Mouse (Mus musculus) forebrain, embryonic 11.5 days (tissue): ENCODE results near the gene Gm3646. TPM values are rescaled to one million over a fixed set of nuclear protein-coding genes. Genes with fewer than 3 reads are reported as not detected.

Experiments used
- ATAC-seq: fragments of 200-750 bp; cut with Nextera tagmentation; replicated peaks from 2 replicates; pipeline ENCODE4 v1.8.0; 2017; ENCODE audit warnings: moderate TSS enrichment; ENCODE audit not compliant: low FRiP score
- DNase-seq: peaks from one replicate; pipeline ENCODE4 v3.0.0-alpha.2; 2017; ENCODE audit warnings: low spot score
- H3K27ac ChIP-seq: fragments of 300-500 bp; sonication (generic); 2 replicates; pipeline ENCODE4 v1.5.1; 2014; ENCODE audit warnings: low read depth, low read length
- H3K27me3 ChIP-seq: fragments of 300-500 bp; sonication (generic); 2 replicates; pipeline ENCODE4 v1.6.1; 2014; ENCODE audit warnings: mild to moderate bottlenecking, low read length, mixed read lengths; ENCODE audit not compliant: control insufficient read depth, insufficient read depth
- H3K36me3 ChIP-seq: fragments of 300-500 bp; sonication (generic); 2 replicates; pipeline ENCODE4 v1.6.1; 2014; ENCODE audit warnings: mild to moderate bottlenecking, low read length, moderate library complexity, mixed read lengths; ENCODE audit not compliant: control insufficient read depth, insufficient read depth
- H3K4me1 ChIP-seq: fragments of 300-500 bp; sonication (generic); replicated peaks from 2 replicates; pipeline ENCODE4 v1.6.1; 2014; ENCODE audit warnings: low read length, mixed read lengths; ENCODE audit not compliant: control insufficient read depth, insufficient read depth
- H3K4me2 ChIP-seq: fragments of 300-500 bp; sonication (generic); 2 replicates; pipeline ENCODE4 v1.6.1; 2014; ENCODE audit warnings: low read depth, mild to moderate bottlenecking, low read length, moderate library complexity, mixed read lengths; ENCODE audit not compliant: severe bottlenecking
- H3K4me3 ChIP-seq: fragments of 300-500 bp; sonication (generic); 2 replicates; pipeline ENCODE4 v1.5.1; 2014; ENCODE audit warnings: low read depth, low read length
- H3K9ac ChIP-seq: fragments of 300-500 bp; sonication (generic); 2 replicates; pipeline ENCODE4 v1.6.1; 2014; ENCODE audit warnings: low read length
- H3K9me3 ChIP-seq: fragments of 300-500 bp; sonication (generic); 2 replicates; pipeline ENCODE4 v1.6.1; 2016; ENCODE audit warnings: low read length, mixed read lengths; ENCODE audit not compliant: control insufficient read depth
- WGBS: fragments of 180-500 bp; shearing (Covaris S2); extraction: QIAGEN DNeasy Blood & Tissue Kit; methylation state at CpG from one replicate; pipeline ENCODE4 v1.1.7; 2014; 5-methylcytosine and 5-hydroxymethylcytosine counted together
- polyA plus RNA-seq: library from polyadenylated mRNA; unstranded; fragments of >200 nt; fragmentation: Nextera tagmentation; extraction: Ambion mirVana; gene quantifications from 2 replicates; pipeline ENCODE4 v1.2.1, GENCODE M21; 2014

Gm3646 gene
- not detected in 2 replicates for polyA plus RNA-seq

DNA sequence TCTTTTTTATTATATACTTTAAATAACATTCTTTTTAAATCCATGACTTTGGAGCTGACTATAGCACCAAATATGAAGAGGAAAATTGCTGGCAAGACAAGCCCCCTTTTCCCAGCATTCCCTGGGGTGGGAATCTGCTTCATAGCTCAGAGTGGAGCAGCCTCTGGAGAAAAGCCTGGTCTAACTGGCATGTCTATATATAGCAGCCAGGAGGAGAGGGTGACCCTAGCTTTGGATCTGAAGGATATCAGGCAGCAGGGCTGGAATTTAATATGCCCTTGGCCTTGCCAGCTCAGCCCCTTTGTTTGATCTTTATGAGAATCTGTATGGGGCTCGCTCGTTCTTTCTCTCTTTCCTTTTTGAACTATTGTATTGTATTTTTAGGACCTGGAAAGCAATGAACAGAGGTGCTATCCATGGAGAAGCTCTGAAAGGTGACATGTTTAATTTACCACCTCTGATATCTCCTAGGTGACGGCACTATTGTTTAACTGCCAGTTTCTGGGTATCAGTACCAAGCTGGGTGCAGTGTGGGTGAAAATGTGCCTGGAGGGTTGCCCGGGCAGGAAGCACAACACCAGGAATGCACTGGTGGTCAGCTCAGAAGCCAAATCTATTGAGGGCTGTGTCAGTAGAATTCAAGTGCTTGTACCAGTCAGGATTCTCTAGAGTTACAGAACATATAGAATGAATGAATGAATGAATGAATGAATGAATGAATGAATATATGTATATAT is at the start of gene Gm3646:
TSS of gene Gm3646 (minus strand) at position 90 of the 737 bp plus-strand sequence.
- no peak within 1 kb of the TSS for H3K4me2 ChIP-seq
- WGBS: 88% methylated on average over 4 of the region's 4 CpGs
- ATAC-seq: no peak

DNA sequence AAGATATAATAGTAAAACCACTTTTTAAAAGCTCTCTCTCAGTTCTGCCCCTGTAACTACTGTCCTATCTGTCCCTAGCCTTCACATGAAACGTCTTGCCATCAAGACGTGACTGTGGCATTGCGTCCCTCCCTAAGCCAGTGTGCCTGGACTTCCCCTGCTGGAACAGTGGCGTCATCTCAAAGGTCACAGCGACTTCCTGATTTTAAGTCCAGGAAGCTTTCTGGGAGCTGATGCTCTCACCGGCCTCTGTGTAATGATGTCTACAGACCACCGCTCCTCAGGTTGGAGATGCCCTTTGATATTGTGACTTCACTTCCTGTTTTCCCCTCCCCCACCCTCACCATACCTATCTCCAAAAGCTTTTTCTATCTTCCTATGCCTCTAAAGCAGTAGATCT is 41.9 kb upstream of the Gm3646 start:
- Histone ChIP-seq H3K9me3 (no peaks in the 10 kb centered on the region), H3K4me1 (no peaks in the 10 kb centered on the region), H3K36me3 (no peaks in the 10 kb centered on the region), H3K4me2 (no peak overlapping the region), H3K4me3 (no peak overlapping the region), H3K9ac (no peak overlapping the region), H3K27me3 (no peaks in the 10 kb centered on the region), H3K27ac (no peak overlapping the region)
- ATAC-seq: no peak
- WGBS: 92% methylated on average over 7 of the region's 7 CpGs
- no peak for DNase-seq

More for the DNA sequence above, at the start of gene Gm3646:
- Histone ChIP-seq H3K4me1 (no peaks in the 10 kb centered on the region), H3K9me3 (no peaks in the 10 kb centered on the region), H3K27me3 (no peaks in the 10 kb centered on the region), H3K9ac (no peak within 1 kb of the TSS), H3K36me3 (no peaks in the 10 kb centered on the region), H3K4me3 (no peak within 1 kb of the TSS), H3K27ac (no peak within 1 kb of the TSS)
- DNase-seq: no peak

DNA sequence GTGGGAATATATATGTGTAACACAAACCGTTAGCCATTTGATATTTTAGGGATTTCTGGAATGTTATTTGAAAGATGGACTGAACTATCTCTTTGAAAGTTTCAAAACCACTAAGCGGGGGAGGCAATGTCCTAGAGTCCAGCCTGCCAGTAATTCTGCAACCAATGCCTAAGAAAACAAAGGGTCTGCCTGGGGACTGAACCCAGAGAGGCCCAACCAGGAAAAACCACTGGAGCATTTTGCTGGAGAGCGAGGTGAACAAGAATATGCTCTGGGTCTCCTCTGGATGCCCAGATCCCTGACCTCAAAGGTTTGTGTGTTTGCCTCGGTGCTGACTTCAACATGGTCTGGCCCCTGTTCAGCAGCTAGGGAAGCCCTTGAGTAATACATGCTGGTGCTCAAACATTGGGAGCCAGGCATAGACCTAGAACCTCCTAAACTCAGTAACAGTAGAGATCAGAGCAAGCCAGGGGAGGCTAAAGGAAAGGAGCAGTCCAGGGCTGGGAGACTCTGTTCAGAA is 41.0 kb upstream of the Gm3646 start:
- Histone ChIP-seq H3K4me1 (no peaks in the 10 kb centered on the region), H3K27me3 (no peaks in the 10 kb centered on the region), H3K36me3 (no peaks in the 10 kb centered on the region), H3K4me3 (no peak overlapping the region), H3K27ac (no peak overlapping the region), H3K9me3 (no peaks in the 10 kb centered on the region), H3K9ac (no peak overlapping the region), H3K4me2 (no peak overlapping the region)
- DNase-seq (no peak), ATAC-seq (no peak)
- 75% methylated on average over 4 of the region's 4 CpGs for WGBS

DNA sequence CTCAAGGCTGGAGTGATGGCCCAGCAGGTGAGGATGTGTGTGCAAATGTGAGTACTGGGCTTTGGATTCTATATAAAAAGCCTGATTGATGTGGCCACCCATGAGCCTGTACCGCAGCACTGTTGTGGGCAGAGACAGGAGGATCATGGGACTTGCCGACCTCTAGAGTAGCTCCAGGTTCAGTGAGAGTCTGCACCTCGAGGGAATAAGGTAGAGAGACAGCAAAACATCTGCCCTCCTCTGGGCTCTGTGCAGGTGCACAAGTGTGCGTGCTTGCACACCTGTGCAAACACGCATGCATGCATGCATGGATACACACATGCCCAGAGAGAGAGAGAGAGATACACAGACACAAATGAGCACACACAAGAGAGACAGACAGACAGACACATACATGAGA is 38.2 kb upstream of the Gm3646 start:
- Histone ChIP-seq H3K9ac (no peak overlapping the region), H3K4me2 (no peak overlapping the region), H3K36me3 (no peaks in the 10 kb centered on the region), H3K4me3 (no peak overlapping the region), H3K27ac (no peak overlapping the region), H3K9me3 (no peaks in the 10 kb centered on the region), H3K27me3 (no peaks in the 10 kb centered on the region), H3K4me1 (0 out of 2 replicates have a peak, but pooled peaks cover 2% of the 10 kb centered on the region)
- 79% methylated on average over 5 of the region's 5 CpGs for WGBS
- DNase-seq (no peak), ATAC-seq (no peak)

DNA sequence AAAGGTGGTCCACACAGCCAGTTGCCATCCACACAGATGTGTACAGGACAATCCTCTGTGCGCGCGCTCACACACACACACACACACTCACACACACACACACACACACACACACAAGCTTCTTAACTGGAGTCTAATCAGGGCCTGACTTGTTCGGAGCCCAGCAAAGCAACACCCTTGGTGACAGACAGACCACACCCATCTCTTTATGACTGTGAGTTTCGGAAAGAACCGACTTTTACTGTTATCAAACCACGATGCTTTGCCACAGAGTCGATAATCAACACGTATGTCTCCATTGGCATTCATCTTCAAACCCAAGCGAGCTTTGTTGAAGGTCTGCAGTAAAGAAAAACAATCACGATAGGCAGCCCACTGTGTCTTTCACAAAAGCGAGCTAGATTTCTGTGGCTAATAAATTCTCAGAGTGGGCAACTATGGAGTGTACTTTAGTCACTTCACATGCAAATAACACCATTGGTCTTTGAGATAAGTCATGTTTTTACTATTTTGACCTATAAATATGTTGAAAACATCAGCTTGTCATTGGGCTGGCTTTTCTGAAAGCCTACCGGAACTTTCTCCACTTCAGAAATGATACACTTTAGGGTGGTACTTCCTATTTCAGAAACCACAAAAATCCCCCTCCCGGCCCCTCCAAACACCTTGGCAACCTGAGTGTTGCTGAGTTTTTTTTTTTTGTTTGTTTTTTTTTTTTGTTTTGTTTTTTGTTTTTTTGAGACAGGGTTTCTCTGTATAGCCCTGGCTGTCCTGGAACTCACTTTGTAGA is 37.3 kb upstream of the Gm3646 start:
- Histone ChIP-seq H3K4me1 (0 out of 2 replicates have a peak, but pooled peaks cover 2% of the 10 kb centered on the region), H3K9me3 (no peaks in the 10 kb centered on the region), H3K4me2 (no peak overlapping the region), H3K27ac (no peak overlapping the region), H3K4me3 (no peak overlapping the region), H3K9ac (no peak overlapping the region), H3K36me3 (no peaks in the 10 kb centered on the region), H3K27me3 (no peaks in the 10 kb centered on the region)
- DNase-seq: no peak
- no peak for ATAC-seq
- WGBS: 89% methylated on average over 14 of the region's 14 CpGs

DNA sequence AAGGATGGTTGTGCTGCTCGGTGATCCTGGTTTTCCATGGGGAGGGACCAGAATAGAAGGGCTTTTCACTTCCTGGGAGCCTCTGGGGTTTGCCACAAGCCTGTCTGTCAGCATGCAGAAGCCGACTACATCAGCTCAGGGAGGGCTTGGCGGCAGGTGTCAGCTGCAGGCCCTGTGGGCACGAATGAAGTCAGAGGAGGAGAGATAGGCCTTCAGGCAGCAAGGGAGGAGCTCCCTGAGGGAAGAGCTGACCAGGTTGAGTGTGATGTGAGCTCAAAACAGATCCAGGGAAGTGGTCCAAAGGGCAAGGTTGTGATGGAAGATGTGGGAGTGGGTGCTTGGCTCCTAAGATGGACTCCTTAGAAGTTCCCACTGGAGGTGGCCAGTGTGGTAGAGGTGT is 35.7 kb upstream of the Gm3646 start:
- 73% methylated on average over 4 of the region's 4 CpGs for WGBS
- H3K9me3 ChIP-seq: no peaks in the 10 kb centered on the region

DNA sequence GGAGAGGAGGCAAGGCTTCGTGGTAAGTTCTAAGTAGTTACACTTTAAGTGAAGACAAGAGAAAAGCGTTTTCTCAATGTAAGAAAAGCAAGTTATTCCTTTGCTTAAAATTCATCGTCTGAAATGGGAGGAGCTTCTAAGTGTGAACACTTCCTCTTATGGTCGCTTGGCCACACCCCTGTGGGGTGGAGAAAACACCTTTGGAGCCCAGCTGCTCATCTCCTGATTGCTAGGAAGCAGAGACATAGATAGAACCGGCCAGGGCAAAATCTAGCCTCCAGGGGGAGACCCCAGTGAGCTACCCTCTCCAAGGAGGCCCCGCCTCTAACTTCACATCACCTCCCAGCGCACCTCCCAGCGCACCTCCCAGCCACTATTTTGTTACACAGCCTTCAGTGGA is 34.7 kb upstream of the Gm3646 start:
- no peak for DNase-seq
- H3K27me3 ChIP-seq: no peaks in the 10 kb centered on the region
- 0 out of 2 replicates have a peak, but pooled peaks cover 2% of the 10 kb centered on the region for H3K4me1 ChIP-seq
- no peak overlapping the region for H3K27ac ChIP-seq
- ATAC-seq: no peak
- no peak overlapping the region for H3K9ac ChIP-seq
- H3K36me3 ChIP-seq: no peaks in the 10 kb centered on the region
- H3K4me2 ChIP-seq: no peak overlapping the region
- H3K4me3 ChIP-seq: no peak overlapping the region
- 63% methylated on average over 8 of the region's 8 CpGs for WGBS
- H3K9me3 ChIP-seq: no peaks in the 10 kb centered on the region

More for the DNA sequence above, 35.7 kb upstream of the Gm3646 start:
- Histone ChIP-seq H3K9ac (no peak overlapping the region), H3K4me3 (no peak overlapping the region), H3K4me2 (no peak overlapping the region), H3K36me3 (no peaks in the 10 kb centered on the region), H3K27me3 (no peaks in the 10 kb centered on the region), H3K4me1 (0 out of 2 replicates have a peak, but pooled peaks cover 2% of the 10 kb centered on the region), H3K27ac (no peak overlapping the region)
- ATAC-seq (no peak), DNase-seq (no peak)

DNA sequence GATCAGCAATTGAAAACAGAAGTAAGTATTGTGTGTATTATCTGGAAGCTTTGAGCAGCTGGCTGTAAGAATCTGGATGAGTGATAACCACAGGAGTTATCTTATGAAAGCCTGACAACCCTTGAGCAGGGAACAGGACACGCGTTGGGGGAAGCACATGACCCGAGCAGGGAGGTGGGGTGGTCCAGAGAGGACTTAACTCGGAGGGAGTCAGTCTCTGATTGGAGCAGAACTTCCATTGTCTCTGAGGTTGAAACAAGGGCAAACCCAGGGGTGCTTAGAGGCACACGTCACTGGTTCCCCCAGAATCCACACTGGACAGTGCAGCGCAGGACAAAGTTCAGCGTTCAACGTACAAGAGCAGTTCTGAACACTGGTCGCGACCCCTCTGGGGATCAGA is 34.1 kb upstream of the Gm3646 start:
- no peak overlapping the region for H3K4me2 ChIP-seq
- H3K9ac ChIP-seq: no peak overlapping the region; the same call in 1 of the 2 replicates
- no peaks in the 10 kb centered on the region for H3K27me3 ChIP-seq
- ATAC-seq (peak; percentile 66; the same call in 1 of the 2 replicates), DNase-seq (no peak)
- no peaks in the 10 kb centered on the region for H3K36me3 ChIP-seq
- no peaks in the 10 kb centered on the region for H3K9me3 ChIP-seq
- 0 out of 2 replicates have a peak overlapping the region, but pooled peaks have one; percentile 18 for H3K27ac ChIP-seq
- H3K4me1 ChIP-seq: 0 out of 2 replicates have a peak, but pooled peaks cover 2% of the 10 kb centered on the region
- no peak overlapping the region for H3K4me3 ChIP-seq
- WGBS: 52% methylated on average over 10 of the region's 10 CpGs
